Mouse (Mus musculus) midbrain, embryonic 14.5 days (tissue): ENCODE data around the gene 5730522E02Rik. TPM values are rescaled to one million over a fixed set of nuclear protein-coding genes. Genes with fewer than 3 reads are reported as not detected.
A peak's percentile ranks its signal among the peaks of the same experiment; 100 is the strongest.

Experiments
- ATAC-seq: fragments of 200-750 bp; cut with Nextera tagmentation; 2 replicates; pipeline ENCODE4 v1.8.0; 2017; ENCODE audit warnings: moderate number of reproducible peaks, moderate library complexity; ENCODE audit not compliant: low FRiP score, low TSS enrichment
- DNase-seq: peaks from one replicate; pipeline ENCODE4 v3.0.0-alpha.2; 2015
- H3K27ac ChIP-seq: fragments of 300-500 bp; sonication (generic); replicated peaks from 2 replicates; pipeline ENCODE4 v1.5.1; 2014; ENCODE audit warnings: mild to moderate bottlenecking, low read depth, low read length, moderate library complexity
- H3K27me3 ChIP-seq: fragments of 300-500 bp; sonication (generic); 2 replicates; pipeline ENCODE4 v1.6.1; 2014; ENCODE audit warnings: low read length, control low read depth, mixed read lengths; ENCODE audit not compliant: control insufficient read depth, insufficient read depth
- H3K36me3 ChIP-seq: fragments of 300-500 bp; sonication (generic); 2 replicates; pipeline ENCODE4 v1.6.1; 2014; ENCODE audit warnings: low read length, control low read depth; ENCODE audit not compliant: control insufficient read depth, insufficient read depth
- H3K4me1 ChIP-seq: fragments of 300-500 bp; sonication (generic); 2 replicates; pipeline ENCODE4 v1.6.1; 2014; ENCODE audit warnings: mild to moderate bottlenecking, antibody characterized with exemption, low read length, control low read depth; ENCODE audit not compliant: control insufficient read depth, insufficient read depth
- H3K4me2 ChIP-seq: fragments of 300-500 bp; sonication (generic); 2 replicates; pipeline ENCODE4 v1.6.1; 2014; ENCODE audit warnings: mild to moderate bottlenecking, low read length, moderate library complexity
- H3K4me3 ChIP-seq: fragments of 300-500 bp; sonication (generic); replicated peaks from 2 replicates; pipeline ENCODE4 v1.5.1; 2014; ENCODE audit warnings: low read depth, low read length
- H3K9ac ChIP-seq: fragments of 300-500 bp; sonication (generic); replicated peaks from 2 replicates; pipeline ENCODE4 v1.6.1; 2014; ENCODE audit warnings: mild to moderate bottlenecking, low read length, moderate library complexity
- H3K9me3 ChIP-seq: fragments of 300-500 bp; sonication (generic); 2 replicates; pipeline ENCODE4 v1.6.1; 2016; ENCODE audit warnings: low read length, control low read depth, mixed read lengths; ENCODE audit not compliant: control insufficient read depth
- WGBS: fragments of 180-500 bp; shearing (Covaris S2); extraction: QIAGEN DNeasy Blood & Tissue Kit; methylation state at CpG from one replicate; pipeline ENCODE4 v1.1.7; 2014; 5-methylcytosine and 5-hydroxymethylcytosine counted together
- polyA plus RNA-seq: library from polyadenylated mRNA; unstranded; fragments of >200 nt; fragmentation: Nextera tagmentation; extraction: Ambion mirVana; gene quantifications from 2 replicates; pipeline ENCODE4 v1.2.1, GENCODE M21; 2014

The 5730522E02Rik gene
- polyA plus RNA-seq, 1 experiment from 2014 or later = 14.8 TPM

- 38% methylated on average over 2 of the region's 2 CpGs for WGBS
- ATAC-seq (no peak), DNase-seq (no peak)
- no peak overlapping the region for H3K9ac ChIP-seq
- no peak overlapping the region for H3K4me3 ChIP-seq
- no peaks in the 10 kb centered on the region for H3K4me1 ChIP-seq
- no peaks in the 10 kb centered on the region for H3K27me3 ChIP-seq
- no peaks in the 10 kb centered on the region for H3K36me3 ChIP-seq
- no peaks in the 10 kb centered on the region for H3K9me3 ChIP-seq
- H3K27ac ChIP-seq = no peak overlapping the region
- no peak overlapping the region for H3K4me2 ChIP-seq
These were observed 284.3 kb downstream of the 5730522E02Rik start for GRCm38 (mm10) chr11:25926267-25926666.

- no peak overlapping the region for H3K27ac ChIP-seq
- no peak overlapping the region for H3K9ac ChIP-seq
- H3K4me3 ChIP-seq = no peak overlapping the region
- WGBS = 83% methylated on average over 2 of the region's 2 CpGs
- H3K9me3 ChIP-seq = no peaks in the 10 kb centered on the region
- no peak overlapping the region for H3K4me2 ChIP-seq
- H3K36me3 ChIP-seq = no peaks in the 10 kb centered on the region
- H3K4me1 ChIP-seq = no peaks in the 10 kb centered on the region
- no peaks in the 10 kb centered on the region for H3K27me3 ChIP-seq
- ATAC-seq = no peak
- no peak for DNase-seq
These were observed 308.2 kb downstream of the 5730522E02Rik start for GRCm38 (mm10) chr11:25902321-25902720.

DNA sequence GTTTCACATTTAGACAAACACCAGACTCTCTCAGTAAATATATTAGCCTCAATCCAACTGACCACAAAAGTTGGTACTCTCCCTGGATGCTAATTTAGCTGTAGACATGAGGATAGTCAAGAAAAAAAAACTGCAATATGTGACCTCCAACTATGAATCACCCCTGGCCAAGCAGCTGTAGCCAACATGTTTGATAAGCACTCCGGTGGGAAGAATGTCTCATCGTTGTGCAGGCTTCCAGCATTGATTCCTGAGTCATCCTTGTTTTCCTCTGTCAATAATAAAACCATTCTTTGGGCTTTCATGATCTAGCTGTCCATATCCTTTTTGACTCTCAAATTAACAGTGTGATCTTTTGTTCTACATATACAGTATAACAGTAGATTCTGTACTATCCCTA, 308.9 kb downstream of the 5730522E02Rik start:
- no peaks in the 10 kb centered on the region for H3K27me3 ChIP-seq
- no peaks in the 10 kb centered on the region for H3K4me1 ChIP-seq
- DNase-seq = no peak
- no peak overlapping the region for H3K27ac ChIP-seq
- no peak for ATAC-seq
- 84% methylated on average over 2 of the region's 2 CpGs for WGBS
- no peak overlapping the region for H3K4me2 ChIP-seq
- H3K9me3 ChIP-seq = no peaks in the 10 kb centered on the region
- no peak overlapping the region for H3K4me3 ChIP-seq
- no peak overlapping the region for H3K9ac ChIP-seq
- no peaks in the 10 kb centered on the region for H3K36me3 ChIP-seq

- DNase-seq = no peak
- Histone ChIP-seq H3K9ac (no peak overlapping the region), H3K36me3 (no peaks in the 10 kb centered on the region), H3K4me2 (no peak overlapping the region), H3K27me3 (no peaks in the 10 kb centered on the region), H3K9me3 (no peaks in the 10 kb centered on the region), H3K4me3 (no peak overlapping the region), H3K27ac (no peak overlapping the region), H3K4me1 (no peaks in the 10 kb centered on the region)
- ATAC-seq = no peak
- 90% methylated on average over 3 of the region's 3 CpGs for WGBS
These were observed 316.7 kb downstream of the 5730522E02Rik start for GRCm38 (mm10) chr11:25893906-25894305.

DNA sequence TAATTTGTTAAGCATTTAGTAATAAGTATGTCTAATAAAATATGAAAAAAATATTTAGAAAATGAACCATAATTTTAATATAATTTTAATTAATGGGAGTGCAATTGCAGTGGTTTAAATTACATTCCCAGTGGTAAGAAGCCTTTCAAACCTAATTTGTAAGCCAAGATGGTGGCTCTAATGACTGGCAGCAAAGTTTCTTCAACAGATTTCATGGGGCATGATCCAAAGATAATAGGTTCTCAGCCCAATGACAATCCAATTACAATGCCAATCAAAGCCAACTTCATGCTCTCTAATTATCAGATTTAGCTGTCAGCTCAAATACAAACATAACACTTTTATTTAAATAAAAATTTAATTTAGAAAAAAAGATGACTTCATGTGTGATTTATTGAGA, 337.6 kb downstream of the 5730522E02Rik start:
- no peak overlapping the region for H3K4me2 ChIP-seq
- ATAC-seq (no peak), DNase-seq (peak; percentile 35)
- H3K4me3 ChIP-seq = no peak overlapping the region
- H3K27ac ChIP-seq = no peak overlapping the region
- no peak overlapping the region for H3K9ac ChIP-seq
- H3K27me3 ChIP-seq = no peaks in the 10 kb centered on the region
- no peaks in the 10 kb centered on the region for H3K36me3 ChIP-seq
- H3K9me3 ChIP-seq = no peaks in the 10 kb centered on the region
- peaks cover 12% of the 10 kb centered on the region for H3K4me1 ChIP-seq

- Histone ChIP-seq H3K4me3 (no peak overlapping the region), H3K27ac (peak overlapping the region; percentile 27; the same call in 1 of the 2 replicates), H3K9me3 (no peaks in the 10 kb centered on the region), H3K9ac (no peak overlapping the region; the same call in 1 of the 2 replicates), H3K4me1 (peaks cover 12% of the 10 kb centered on the region), H3K27me3 (no peaks in the 10 kb centered on the region), H3K4me2 (no peak overlapping the region), H3K36me3 (no peaks in the 10 kb centered on the region)
- peak; percentile 20; the same call in 1 of the 2 replicates for ATAC-seq
- peak; percentile 49 for DNase-seq
- 11% methylated on average over 4 of the region's 4 CpGs for WGBS
These were observed 338.2 kb downstream of the 5730522E02Rik start for GRCm38 (mm10) chr11:25872317-25872716.

DNA sequence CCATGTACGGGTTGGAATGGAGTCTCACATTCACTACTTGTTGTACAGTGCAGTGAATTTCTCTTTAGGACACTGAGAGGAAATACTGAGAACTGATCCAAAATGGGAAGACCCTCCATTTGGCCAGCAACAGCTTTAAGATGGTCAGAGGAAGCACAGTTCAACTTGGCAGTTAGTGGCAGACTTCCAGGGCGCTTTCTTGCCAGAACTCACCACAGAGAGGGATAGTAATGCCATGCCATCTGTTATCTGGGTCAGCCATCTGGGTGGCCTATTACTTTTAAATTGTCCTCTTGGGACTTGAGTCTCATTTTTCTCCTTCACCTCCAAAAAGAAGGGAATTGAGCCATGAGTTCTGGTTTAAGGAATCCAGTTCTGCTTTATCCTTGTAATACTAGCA, 344.3 kb downstream of the 5730522E02Rik start:
- 78% methylated on average over 2 of the region's 2 CpGs for WGBS
- H3K27ac ChIP-seq = no peak overlapping the region
- H3K36me3 ChIP-seq = no peaks in the 10 kb centered on the region
- ATAC-seq (no peak), DNase-seq (no peak)
- no peak overlapping the region for H3K4me3 ChIP-seq
- H3K4me1 ChIP-seq = no peaks in the 10 kb centered on the region
- H3K27me3 ChIP-seq = no peaks in the 10 kb centered on the region
- no peaks in the 10 kb centered on the region for H3K9me3 ChIP-seq
- H3K9ac ChIP-seq = no peak overlapping the region
- H3K4me2 ChIP-seq = no peak overlapping the region

DNA sequence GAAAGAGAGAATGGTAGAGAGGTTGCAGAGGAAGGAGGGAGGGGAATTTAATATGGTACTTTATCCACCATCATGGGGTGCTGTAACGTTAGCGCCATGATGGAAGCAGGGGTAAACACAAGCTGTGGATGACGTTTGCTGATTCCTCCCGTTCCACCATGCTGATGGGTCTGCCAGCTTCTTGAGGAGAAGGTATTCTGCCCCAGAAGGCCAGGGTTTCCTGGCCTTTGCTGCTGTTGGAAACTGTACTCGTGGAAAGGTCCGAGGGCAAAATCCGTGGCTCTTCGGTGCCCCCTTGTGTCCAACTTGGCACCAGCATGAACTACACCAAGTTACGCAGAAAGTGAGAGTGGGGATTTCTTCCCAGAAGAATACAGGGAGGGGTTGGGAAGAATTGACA, 347.9 kb downstream of the 5730522E02Rik start:
- DNase-seq (peak; percentile 90), ATAC-seq (peak; percentile 63)
- Histone ChIP-seq H3K36me3 (no peaks in the 10 kb centered on the region), H3K4me1 (peaks cover 2% of the 10 kb centered on the region; the same call in 1 of the 2 replicates), H3K27me3 (no peaks in the 10 kb centered on the region), H3K9me3 (no peaks in the 10 kb centered on the region), H3K9ac (no peak overlapping the region), H3K4me2 (no peak overlapping the region), H3K27ac (0 out of 2 replicates have a peak overlapping the region, but pooled peaks have one; percentile 15), H3K4me3 (no peak overlapping the region)
- WGBS = 7% methylated on average over 9 of the region's 9 CpGs

DNA sequence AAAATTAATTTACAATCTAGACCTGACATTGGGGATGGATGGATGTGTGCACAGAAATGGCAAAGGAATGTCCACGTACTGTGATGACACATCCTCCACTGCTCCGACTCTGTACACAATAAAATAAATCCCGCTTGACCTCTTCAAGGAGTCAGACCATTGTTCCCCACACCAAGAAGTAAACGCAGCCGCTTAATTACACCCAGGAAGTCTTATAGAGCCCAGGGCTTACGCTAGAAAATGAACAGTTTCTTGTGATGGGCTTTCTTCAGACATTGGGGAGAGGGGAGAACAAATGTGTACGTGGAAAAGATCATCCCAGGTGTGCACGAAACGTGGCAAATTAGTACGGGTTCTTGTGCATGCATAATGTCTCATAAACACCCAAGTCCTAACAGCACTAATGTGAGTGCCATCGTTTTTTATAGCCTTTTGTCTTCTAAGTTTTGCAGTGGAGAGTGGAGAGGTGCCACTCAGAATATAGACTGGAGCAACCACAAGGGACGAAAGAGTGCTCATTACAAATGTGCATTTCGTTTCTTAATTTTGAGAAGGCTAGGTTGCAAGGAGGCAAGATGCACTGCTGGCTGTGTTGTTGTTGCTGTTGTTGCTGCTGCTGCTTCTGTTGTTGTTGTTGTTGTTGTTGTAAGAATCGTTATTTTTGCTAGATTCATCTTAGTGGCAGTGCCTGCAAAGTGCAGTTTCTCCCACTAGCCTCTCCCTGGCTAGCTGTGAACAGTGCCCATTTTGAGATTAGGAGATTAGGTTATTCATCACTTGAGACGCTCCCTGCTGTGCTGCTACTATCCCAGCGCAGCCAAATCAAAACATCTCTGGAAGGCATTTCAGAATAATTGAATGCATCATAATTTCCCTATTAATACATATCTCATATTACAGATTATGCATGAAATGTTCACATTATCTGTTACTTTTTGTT, 353.7 kb downstream of the 5730522E02Rik start:
- DNase-seq (peak; percentile 53), ATAC-seq (peak; percentile 28; the same call in 1 of the 2 replicates)
- H3K27me3 ChIP-seq = no peaks in the 10 kb centered on the region
- H3K9ac ChIP-seq = no peak overlapping the region
- peak overlapping the region; percentile 83 for H3K27ac ChIP-seq
- H3K4me3 ChIP-seq = no peak overlapping the region
- H3K36me3 ChIP-seq = no peaks in the 10 kb centered on the region
- peaks cover 35% of the 10 kb centered on the region for H3K4me1 ChIP-seq
- 17% methylated on average over 16 of the region's 16 CpGs for WGBS
- peak overlapping the region; percentile 43 for H3K4me2 ChIP-seq
- no peaks in the 10 kb centered on the region for H3K9me3 ChIP-seq
